Mouse (Mus musculus): ENCODE data around the gene Vkorc1.

The Vkorc1 gene

DNA sequence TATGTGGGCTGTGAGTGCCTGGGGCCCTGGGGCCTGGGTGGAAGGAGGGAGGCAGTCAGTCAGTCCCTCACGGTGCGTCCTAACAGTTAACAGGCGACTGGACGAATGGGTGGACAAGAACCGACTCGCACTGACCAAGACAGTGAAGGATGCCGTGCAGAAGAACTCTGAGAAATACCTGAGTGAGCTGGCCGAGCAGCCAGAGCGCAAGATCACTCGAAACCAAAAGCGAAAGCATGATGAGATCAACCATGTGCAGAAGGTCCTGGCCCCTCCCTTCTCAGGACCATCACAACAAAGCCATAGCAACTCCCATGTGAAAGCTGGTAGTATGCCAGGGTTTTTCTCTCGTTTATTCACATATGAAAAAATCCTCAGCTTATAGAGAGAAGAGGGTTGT, 19.9 kb upstream of the Vkorc1 start:
- DNase-seq (ENCODE audit: low read depth): peak; percentile 74

DNA sequence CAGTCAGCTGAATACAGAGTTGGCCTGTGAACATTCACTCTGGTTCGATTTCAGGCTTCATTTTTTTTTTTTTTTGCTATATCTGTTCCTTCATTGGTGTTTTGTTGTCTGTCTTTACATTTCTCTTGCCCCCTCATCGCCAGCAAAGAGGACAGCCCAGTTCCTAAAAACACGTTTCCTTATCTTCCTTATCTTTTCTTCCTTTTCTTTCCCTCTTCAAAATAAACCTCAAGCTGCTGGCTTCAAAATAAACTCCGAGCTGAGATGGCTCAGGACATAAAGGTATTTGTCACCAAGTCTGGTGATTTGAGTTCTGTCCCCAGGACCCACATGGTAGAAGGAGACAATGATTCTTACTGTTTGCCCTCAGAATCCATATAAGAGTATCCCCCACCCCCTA, 17.5 kb upstream of the Vkorc1 start:
- DNase-seq (ENCODE audit: low read depth): no peak

DNA sequence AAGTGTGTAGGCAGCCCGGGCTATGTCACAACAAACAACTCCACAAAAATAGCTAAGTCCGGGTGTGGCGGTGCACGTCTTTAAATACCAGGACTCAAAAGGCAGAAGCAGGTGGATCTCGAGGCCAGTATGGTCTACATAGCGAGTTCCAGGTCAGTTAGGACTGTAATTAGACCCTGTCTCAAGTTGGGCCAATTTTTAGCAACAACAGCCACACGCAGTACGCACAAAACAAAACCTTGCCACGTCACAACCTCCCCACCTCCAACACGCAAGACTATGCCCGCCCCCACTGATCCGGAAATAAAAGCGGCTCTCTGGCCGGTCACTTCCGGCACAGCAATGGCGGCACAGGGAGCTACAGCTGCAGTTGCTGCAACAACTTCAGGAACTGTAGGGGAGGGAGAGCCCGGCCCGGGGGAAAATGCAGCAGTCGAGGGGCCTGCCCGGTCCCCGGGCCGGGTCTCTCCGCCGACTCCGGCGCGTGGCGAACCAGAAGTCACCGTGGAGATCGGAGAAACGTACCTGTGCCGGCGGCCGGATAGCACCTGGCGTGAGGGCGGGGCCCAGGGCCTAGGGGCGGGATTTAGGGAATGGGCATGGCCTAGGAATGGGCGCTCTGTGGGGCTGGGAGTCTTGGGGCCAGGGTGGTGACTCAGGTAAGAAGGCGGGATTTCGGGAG, 16.9 kb upstream of the Vkorc1 start, which contains the start of gene Kat8:
TSS of gene Kat8 (plus strand) at position 327 of the 682 bp plus-strand sequence.
- DNase-seq (ENCODE audit: low read depth): peak; percentile 97

DNA sequence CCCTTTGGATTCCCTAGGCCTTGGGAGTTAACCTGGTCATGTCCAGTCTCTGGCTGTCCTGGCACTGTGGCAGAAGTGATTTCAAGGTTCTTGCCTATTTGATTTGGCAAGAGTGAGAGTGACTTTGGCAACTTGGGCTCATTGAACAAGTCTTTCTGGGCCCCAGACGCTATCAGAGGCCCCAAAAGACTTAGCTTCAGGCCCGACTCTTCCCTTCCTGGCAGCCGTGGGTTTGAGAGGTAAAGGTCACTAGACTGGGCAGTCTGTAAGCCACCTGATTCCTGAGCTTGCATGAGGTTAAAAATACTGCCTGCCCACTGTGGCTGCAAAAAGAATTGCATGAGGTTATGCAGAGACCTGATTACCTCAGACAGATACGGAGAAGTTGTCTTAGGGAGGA, 13.2 kb upstream of the Vkorc1 start:
- DNase-seq (ENCODE audit: low read depth): no peak

DNA sequence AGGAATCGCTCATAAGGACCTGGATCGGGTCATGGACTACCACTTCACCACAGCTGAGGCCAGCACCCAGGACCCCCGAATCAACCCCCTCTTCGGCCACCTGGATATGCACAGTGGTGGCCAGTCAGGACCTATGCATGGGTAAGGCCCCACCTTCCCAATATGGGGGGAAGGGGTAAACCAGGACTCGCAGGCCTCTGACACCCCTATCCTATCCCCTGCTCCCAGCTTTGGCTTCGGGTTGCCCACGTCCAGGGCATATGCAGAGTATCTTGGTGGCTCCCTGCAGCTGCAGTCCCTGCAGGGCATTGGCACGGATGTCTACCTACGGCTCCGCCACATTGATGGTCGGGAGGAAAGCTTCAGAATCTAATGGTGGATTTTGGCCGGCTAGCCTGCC, 12.5 kb upstream of the Vkorc1 start:
- DNase-seq (ENCODE audit: low read depth): no peak

DNA sequence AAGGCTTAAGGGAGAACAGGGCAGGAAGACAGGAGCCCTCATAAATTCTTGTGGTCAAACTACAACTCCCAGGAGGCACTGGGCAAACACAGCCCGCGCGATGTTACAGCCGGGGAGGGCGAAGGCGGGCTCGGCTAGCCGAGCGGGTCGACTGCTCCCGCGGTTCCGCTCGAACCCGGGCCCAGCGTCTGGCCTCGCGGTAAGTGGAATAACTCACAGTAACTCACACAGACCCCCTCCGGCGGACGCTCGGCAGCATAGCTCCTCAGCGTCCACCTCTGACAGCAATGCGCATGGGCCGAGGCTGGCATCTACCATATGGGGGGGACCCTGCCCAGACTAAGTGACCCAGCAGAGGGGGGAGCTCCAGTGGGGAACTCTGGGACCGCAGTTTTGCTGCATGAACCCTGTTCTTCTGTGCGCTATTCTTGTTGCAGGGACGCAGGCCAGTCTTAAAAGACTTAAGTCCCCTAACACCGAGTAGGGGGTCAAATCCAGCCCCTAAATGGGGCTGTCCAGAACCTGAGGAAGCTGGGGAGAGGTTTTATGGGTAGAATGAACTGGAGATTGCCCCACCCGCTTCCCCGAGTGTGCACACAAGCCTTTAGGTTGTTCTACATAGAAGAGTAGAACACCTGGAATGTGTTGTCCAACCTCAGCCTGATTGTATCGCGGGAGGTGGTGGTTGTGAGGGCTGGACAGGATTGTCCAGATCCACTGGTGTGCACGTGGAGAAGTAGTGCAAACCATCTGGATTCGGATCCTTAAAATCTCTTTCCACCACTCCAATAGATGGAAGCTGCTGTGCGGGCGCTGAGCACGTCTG, 8.8 kb upstream of the Vkorc1 start, which contains the start of gene Bckdk:
TSS of gene Bckdk (plus strand) at position 112 of the 826 bp plus-strand sequence.
- peak; percentile 76 for DNase-seq (ENCODE audit: low read depth)

DNA sequence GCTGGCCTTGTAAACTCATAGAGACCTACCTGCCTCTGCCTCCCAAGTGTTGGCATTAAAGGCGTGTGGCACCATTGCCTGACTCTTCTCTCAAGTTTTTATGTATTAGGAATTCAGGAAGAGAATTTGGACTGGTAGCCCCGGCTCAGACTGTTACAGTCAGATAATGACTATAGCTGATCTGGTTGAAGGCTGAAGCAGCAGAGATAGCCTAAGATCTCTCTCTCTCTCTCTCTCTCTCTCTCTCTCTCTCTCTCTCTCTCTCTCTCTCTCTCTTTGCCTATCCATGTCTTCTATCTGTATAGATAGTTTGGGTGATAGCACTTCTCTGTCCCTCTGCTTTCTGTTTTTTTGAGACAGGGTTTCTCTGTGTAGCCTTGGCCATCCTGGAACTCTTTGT, 6.4 kb upstream of the Vkorc1 start:
- no peak for DNase-seq (ENCODE audit: low read depth)

DNA sequence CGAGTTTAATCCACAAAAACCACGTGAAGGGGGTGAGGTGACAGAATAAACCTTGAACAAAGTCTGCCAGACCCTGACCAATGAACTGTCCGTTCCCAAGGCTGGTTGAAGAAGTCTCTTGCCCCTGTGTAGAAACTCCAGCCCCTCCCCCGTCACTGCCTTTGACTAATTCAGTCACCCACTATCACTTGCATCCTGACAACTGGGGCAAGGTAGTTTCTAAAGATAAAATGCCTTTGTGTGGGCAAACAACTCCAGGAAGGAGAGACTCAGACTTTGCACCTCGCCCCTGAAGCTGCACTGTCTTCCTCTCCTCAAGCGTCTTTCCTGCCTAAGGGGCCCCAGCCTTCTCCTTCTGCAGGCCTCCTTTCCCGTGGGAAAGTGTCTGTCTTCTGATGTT, 4.6 kb upstream of the Vkorc1 start:
- no peak for DNase-seq (ENCODE audit: low read depth)

DNA sequence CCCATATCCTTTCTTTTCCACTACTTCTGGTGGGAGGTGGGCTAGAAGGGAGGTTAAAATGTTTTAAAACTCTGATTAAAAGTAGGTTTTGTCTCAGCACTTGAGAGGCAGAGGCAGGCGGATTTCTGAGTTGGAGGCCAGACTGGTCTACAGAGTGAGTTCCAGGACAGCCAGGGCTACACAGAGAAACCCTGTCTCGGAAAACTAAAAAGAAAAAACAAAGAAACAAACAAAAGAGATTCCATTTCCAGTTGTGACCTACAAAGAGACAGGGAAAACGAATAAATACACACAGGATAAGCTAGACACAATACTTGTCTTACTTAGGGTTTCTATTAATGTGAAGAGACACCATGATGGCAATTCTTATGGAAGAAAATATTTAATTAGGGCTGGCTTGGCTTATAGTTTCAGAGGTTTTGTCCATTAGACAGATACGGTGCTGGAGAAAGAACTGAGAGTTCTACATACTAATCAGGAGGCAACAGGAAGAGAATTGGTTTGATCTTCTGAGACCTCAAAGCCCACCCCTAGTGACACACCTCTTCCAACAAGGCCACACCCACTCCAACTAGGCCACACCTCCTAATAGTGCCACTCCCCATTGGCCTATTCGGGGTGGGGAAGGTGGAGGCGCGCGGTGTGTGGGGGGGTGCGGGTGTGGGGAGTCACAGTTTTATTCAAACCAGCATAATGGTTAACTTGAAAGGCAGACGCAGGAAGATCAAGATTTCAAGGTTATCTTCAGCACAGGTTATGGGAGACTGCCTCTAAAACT, 3.0 kb upstream of the Vkorc1 start:
- DNase-seq (ENCODE audit: low read depth): peak; percentile 61

DNA sequence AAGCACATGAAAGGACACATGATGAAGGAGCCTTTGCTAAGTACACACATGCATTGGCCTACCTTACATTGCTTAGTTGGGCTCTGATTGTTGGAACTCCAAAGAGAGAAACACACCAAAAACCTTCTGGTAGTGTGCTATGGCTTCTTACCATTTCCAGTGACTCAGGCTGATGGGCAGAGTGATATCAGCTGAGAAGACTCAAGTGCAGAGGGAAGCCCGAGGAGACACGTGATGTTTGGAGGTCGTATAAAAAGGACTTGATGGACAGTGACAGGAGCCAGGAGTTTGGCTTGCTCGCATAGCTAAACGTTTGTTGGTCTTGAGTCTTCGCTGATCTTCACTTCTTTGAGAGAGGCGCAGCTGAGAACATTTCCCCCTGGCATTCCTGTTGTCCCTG, 2.1 kb upstream of the Vkorc1 start:
- no peak for DNase-seq (ENCODE audit: low read depth)

DNA sequence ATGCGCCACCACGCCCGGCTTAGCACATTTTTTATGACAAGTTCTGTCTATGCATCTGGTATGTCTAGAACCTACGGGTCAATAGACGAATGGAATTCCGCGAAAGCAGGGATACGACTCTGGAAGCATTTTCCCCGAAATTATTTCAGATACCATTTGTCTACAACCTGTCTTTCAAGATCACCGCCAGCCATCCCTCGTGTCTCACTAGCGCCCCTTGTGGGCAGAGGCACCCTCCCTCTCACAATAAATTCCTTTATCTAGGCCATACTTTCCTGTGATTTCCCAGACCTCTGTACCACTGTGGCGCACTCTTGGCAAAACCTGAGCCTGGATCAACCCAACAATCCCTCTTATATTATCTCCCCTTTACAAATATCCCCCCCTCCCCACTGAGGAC, 967 bp upstream of the Vkorc1 start:
- DNase-seq (ENCODE audit: low read depth): peak; percentile 87

DNA sequence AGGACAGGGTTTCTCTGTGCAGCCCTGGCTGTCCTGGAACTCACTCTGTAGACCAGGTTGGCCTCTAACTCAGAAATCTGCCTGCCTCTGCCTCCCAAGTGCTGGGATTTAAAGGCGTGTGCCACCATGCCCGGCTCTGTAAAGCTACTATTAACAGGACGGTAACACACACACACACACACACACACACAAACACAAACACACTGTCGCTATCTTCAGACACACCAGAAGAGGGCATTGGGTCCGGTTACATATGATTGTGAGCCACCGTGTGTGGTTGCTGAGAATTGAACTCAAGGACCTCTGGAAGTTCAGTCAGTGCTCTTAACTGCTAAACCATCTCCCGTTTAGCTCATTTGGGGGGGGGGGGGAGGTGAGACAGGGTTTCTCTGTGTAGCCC, 474 bp upstream of the Vkorc1 start:
- peak; percentile 42 for DNase-seq (ENCODE audit: low read depth)

DNA sequence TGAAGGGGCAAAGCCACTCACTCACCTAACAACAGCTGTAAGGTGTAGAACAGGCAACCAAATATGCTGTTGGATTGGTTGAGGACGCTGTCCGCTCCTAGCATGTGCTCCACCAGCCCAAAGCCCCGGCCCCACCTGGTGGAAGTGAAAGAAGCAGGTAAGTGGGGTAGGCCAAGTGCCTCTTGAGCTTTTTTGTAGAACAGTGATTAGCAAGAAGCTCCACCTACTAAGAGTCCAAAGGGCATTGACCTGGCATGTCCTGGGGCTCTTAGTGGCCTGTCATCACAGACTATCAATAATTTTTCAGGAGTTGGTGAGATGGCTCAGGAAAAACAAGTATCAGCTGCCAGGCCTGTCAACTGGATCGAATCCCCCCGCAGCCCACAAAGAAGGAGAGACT, 937 bp downstream of the Vkorc1 start:
- DNase-seq (ENCODE audit: low read depth): no peak

DNA sequence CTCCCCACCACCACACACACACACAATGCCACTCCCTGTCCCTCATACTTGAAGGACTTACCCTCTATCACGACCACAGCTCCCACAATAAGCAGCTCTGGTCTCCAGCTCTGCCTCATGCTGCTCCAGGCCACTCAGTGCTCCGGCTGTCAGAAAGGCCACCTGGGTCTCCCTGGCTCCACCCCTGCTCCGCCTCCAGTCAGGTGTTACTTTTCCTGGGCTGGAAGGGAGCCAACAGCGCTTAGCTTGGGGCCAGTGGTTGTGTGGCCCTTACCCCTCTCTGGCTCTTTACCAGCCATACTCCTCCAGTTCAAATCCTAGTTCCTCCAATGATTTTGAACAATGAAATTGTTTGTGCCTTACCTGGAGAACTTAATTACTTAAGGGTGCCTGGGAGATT, 4.6 kb downstream of the Vkorc1 start, which contains the start of gene Prss53:
TSS of gene Prss53 (minus strand) at position 173 of the 400 bp plus-strand sequence.
- no peak for DNase-seq (ENCODE audit: low read depth)

DNA sequence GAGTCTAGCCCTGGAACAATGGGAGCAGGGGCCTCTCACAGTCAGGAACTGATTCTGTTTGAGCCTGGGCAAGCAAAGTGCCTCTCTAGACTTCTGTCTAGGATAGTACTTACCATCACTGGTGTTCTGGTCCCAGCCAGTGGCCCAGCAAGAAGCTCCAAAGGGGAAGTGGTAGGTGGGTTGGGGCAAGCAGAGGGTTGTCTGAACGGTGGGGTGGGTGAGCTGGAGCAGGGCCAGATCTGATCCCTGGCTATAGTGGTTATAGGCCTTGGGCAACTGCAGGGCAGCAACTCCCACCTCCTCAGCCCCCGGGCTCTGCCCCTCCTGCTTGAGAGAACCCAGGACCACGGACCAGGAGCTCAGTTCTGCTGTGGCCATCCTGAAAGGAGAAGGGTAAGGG, 6.6 kb downstream of the Vkorc1 start:
- no peak for DNase-seq (ENCODE audit: low read depth)

DNA sequence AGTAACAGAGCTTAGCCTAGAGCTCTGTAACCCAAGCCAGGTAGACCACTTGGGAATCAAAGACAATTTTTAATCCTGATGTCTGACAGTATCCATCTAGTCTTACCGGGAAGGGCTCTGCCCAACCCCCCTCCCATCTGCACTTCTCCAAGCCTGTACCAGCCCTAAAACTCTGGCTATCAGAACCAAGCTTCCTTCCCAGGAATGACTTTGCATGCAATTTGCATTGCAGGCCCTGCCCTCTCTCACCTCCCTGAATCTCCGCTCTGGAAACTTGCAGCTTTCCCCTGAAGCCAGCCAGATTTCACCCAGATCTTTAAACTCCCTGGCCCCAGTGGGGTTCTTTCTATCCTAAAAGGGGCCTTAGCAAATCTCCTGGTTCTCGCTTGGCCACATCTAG, 7.6 kb downstream of the Vkorc1 start:
- DNase-seq (ENCODE audit: low read depth): no peak

DNA sequence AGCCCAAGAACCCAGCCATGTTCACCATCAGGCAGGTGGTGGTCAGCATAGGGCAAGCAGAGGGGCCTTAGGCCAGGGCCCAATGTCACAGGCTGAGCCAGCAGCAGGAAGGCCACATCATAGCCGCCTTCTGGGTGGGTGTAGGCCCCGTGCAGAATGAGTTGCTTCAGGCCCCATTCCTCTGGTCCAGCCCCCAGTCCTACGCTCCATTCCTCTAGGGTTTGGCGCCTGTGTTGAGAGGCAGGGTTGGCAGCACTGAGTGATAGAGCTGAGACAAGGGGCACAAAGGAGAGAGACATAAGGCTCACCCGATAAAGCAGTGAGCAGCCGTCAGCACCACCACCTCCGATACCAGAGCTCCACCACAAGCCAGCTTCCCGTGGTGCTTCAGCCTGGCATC, 8.2 kb downstream of the Vkorc1 start:
- DNase-seq (ENCODE audit: low read depth): no peak

DNA sequence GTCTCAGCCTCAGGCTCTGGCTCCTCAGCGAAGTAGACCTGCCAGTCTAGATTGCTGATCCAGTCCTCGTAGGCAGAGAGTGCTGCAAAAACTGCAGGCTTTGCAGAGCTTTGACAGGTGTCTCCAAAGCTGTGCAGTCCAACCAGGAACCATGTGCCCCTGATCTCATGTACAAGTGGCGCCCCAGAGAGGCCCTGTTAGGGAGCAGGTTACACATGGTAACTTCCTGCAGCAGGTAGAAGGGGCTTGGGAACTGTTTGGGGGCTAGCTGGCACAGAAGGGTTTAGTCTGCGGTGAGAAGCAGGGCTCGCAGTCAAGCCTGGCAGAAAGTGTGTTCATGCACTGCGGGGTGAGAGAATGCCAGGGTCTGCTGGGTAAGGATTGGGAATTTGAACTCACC, 8.9 kb downstream of the Vkorc1 start:
- no peak for DNase-seq (ENCODE audit: low read depth)

DNA sequence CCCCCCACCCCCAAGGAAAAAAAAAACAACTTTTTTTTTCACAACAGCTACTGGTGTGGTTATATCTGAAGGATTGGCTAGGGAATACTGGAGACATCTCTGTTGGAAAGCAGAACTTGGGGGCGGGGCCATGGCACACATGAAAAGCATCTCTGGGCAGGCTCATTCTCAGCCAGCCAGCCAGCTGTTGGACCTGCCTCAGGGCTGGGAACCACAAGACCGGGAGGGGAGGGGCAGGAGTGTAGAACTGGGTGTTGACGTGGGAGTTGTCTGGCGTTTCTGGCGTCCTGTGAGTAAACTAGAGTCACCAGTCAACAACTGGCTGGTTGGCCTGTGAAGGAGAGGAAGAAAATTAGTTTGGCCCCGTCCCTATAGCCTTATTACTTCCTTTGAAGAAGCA, 9.5 kb downstream of the Vkorc1 start:
- no peak for DNase-seq (ENCODE audit: low read depth)

DNA sequence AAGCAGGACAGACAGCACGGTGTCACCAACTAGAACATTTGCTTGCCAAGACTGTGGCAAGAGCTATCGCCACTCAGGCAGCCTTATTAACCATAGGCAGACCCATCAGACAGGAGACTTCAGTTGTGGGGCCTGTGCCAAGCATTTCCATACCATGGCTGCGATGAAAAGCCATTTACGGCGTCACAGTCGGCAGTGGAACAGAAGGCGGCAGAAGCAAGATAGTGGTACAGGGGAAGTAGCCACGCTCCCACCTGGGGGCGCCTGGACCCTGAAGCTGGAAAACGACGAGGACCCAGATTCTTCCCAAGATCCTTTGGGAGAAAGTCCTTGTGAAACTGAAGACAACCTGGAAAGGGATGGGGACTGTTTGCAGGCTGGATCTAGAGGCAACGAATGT, 15.0 kb downstream of the Vkorc1 start:
- DNase-seq (ENCODE audit: low read depth): no peak

DNA sequence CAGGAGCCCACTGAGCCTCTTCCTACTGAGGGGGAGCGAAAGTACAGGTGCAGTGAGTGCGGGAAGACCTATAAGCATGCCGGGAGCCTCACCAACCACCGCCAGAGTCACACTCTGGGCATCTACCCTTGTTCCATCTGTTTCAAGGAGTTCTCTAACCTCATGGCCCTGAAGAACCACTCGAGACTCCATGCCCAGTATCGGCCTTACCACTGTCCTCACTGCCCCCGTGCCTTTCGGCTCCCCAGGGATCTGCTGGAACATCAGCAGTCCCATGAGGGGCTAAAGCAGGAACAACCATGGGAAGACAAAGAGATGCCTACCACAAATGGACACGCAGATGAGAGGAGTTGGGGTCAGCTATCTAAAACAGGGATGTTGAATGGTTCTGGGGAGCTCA, 16.1 kb downstream of the Vkorc1 start:
- DNase-seq (ENCODE audit: low read depth): no peak

DNA sequence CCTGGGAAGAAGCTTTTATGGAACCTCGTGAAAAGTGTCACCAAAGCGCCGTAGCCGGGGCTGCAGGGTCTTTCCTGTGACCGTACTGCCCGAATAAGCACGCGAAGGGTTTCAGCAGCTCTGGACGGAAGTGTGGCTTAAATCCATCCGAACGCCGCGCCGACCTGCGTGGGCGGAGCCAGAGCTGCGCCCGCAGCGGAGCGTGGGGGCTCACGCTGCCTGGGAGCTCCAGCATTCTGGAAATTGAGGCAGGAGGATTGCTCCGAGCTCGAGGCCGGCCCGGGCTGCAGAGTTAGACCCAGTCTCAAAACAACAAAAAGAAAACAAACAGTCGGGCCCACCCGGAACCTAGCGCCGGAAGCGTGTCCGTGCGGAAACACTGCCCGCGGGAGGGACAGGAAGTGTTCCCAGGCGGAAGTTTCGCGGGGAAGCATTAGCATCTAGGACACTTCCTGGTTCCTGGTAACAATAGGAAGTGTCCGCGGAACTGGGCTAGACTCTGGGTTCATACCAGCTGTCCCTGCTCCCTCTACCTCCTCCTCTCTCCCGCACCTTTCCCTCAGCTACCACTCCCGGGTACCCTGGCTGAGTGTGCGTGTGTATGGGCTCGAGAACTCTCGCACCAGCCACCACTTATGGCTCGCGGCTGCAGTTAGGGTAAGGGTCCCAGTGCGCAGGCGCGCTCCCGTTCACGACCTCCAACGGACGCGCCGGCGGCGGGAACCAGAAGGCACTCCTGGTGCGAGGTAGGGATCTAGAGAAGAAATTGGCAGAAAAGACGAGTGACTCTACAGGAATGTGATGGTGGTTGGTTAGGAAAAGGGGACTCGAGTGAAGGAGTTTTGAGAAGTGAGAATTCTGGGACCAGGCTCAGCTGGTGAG, 18.7 kb downstream of the Vkorc1 start, which contains the start of gene Zfp668:
TSS of gene Zfp668 (minus strand) at position 362 of the 882 bp plus-strand sequence.
- DNase-seq (ENCODE audit: low read depth): peak; percentile 96

Data from induced T-regulatory cell, adult 2 months (primary cell).